Mouse (Mus musculus): Measurements from ENCODE around the gene Gm21988.

Gm21988 gene

GRCm38 (mm10) chr11:70192157-70192556 is 47.5 kb downstream of the Gm21988 start:
- in situ Hi-C loops (cut with MboI; ENCODE audit: low sequenced_read_pairs), result loop anchor here (25.0 kb wide), 1 partner anchor 130 kb away; the partner anchor contains the start of gene Asgr1

GRCm38 (mm10) chr11:70191188-70191587 is 48.4 kb downstream of the Gm21988 start:
- in situ Hi-C loops (cut with MboI; ENCODE audit: low sequenced_read_pairs), result loop anchor here (25.0 kb wide), 1 partner anchor 129 kb away; the partner anchor contains the start of gene Asgr1

GRCm38 (mm10) chr11:70189319-70190134 is 50.1 kb downstream of the Gm21988 start:
- in situ Hi-C loops (cut with MboI; ENCODE audit: low sequenced_read_pairs), result loop anchor here (25.0 kb wide), 1 partner anchor 127 kb away; the partner anchor contains the start of gene Asgr1

Data from CH12F3 (cell line).